Mouse (Mus musculus) cortical plate, adult 2 months (tissue): Measurements from ENCODE around the gene Lrrn4cl.

Source experiments
- CTCF ChIP-seq: fragments of 200-500 bp; IDR thresholded peaks from 2 replicates; pipeline ENCODE4 v1.5.1; 2011; ENCODE audit warnings: mild to moderate bottlenecking, control low read depth, low read length; ENCODE audit not compliant: insufficient read depth; ENCODE audit errors: extremely low read depth
- POLR2A ChIP-seq: fragments of 200-500 bp; IDR thresholded peaks from 2 replicates; pipeline ENCODE4 v1.6.1; 2011; ENCODE audit warnings: mild to moderate bottlenecking, low read length, control low read depth; ENCODE audit not compliant: insufficient read depth; ENCODE audit errors: extremely low read depth

GRCm38 (mm10) chr19:8829660-8830059, 20.9 kb upstream of the Lrrn4cl start, which contains the start of gene AC129217.1:
- no peak for TF ChIP-seq POLR2A
- no peak for TF ChIP-seq CTCF
